Mouse (Mus musculus) lung, embryonic 15.5 days (tissue): ENCODE measurements at regions not wholly inside any gene's neighbourhood (a gene's known extent, or its start where the extent isn't known, plus 50 kb on each side); places are given as distances from the start of the nearest gene placed in this dataset.
"Not testable (repeated sequence)": the region's sequence is repeated elsewhere in the genome, so short reads cannot be mapped to it uniquely, and the experiment has no call there.

Experiments
- ATAC-seq: fragments of 200-750 bp; cut with Nextera tagmentation; 2 replicates; pipeline ENCODE4 v1.8.0; 2017; ENCODE audit warnings: moderate number of reproducible peaks, borderline replicate concordance; ENCODE audit not compliant: low FRiP score, low TSS enrichment; ENCODE audit errors: extremely low read depth
- H3K27ac ChIP-seq: fragments of 300-500 bp; sonication (generic); 2 replicates; pipeline ENCODE4 v1.5.1; 2015; ENCODE audit warnings: moderate library complexity, mild to moderate bottlenecking, inconsistent platforms
- H3K27me3 ChIP-seq: fragments of 300-500 bp; sonication (generic); 2 replicates; pipeline ENCODE4 v1.6.1; 2015; ENCODE audit warnings: inconsistent platforms
- H3K36me3 ChIP-seq: fragments of 300-500 bp; sonication (generic); 2 replicates; pipeline ENCODE4 v1.6.1; 2015; ENCODE audit warnings: inconsistent platforms
- H3K4me1 ChIP-seq: fragments of 300-500 bp; sonication (generic); 2 replicates; pipeline ENCODE4 v1.6.1; 2015; ENCODE audit warnings: inconsistent platforms
- H3K4me2 ChIP-seq: fragments of 300-500 bp; sonication (generic); 2 replicates; pipeline ENCODE4 v1.6.1; 2015; ENCODE audit warnings: inconsistent platforms, mild to moderate bottlenecking, moderate library complexity
- H3K4me3 ChIP-seq: fragments of 300-500 bp; sonication (generic); 2 replicates; pipeline ENCODE4 v1.5.1; 2015; ENCODE audit warnings: mild to moderate bottlenecking, inconsistent platforms
- H3K9ac ChIP-seq: fragments of 300-500 bp; sonication (generic); 2 replicates; pipeline ENCODE4 v1.6.1; 2015; ENCODE audit warnings: inconsistent platforms
- H3K9me3 ChIP-seq: fragments of 300-500 bp; sonication (generic); 2 replicates; pipeline ENCODE4 v1.6.1; 2016; ENCODE audit warnings: inconsistent platforms
- WGBS: fragments of 180-500 bp; shearing (Covaris S2); methylation state at CpG from one replicate; pipeline ENCODE4 v1.1.7; 2015; 5-methylcytosine and 5-hydroxymethylcytosine counted together

DNA sequence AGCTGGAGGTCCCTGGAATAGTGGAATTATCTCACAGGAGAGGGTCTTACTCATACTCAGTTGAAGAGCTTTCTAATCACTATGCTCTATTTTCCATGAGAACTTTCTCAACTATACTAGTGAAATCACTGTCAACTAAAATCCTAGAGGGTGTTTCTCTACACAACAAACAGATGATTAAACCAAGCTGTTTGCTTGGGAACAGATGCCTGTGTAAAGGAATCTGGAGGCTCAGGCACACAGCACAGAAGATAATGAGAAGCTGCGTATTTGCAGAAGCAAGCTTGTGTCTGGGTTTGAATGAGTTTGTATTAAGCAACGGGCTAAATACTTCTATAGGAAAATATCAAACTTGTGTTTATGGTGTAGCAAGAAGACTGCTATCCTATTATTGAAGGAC lies 202.9 kb upstream of the Myo3a start:
- Histone ChIP-seq H3K4me1 (no peaks in the 10 kb centered on the region), H3K4me3 (no peak overlapping the region), H3K27ac (no peak overlapping the region), H3K9ac (no peak overlapping the region), H3K4me2 (no peak overlapping the region), H3K27me3 (no peaks in the 10 kb centered on the region), H3K9me3 (no peaks in the 10 kb centered on the region), H3K36me3 (no peaks in the 10 kb centered on the region)
- no peak for ATAC-seq
- WGBS: 66% methylated on average over 2 of the region's 2 CpGs

GRCm38 (mm10) chr2:22026794-22027193 lies 200.5 kb upstream of the Myo3a start:
- Histone ChIP-seq H3K9me3 (no peaks in the 10 kb centered on the region), H3K9ac (no peak overlapping the region), H3K36me3 (no peaks in the 10 kb centered on the region), H3K27ac (no peak overlapping the region), H3K4me2 (no peak overlapping the region), H3K4me1 (no peaks in the 10 kb centered on the region), H3K4me3 (no peak overlapping the region), H3K27me3 (no peaks in the 10 kb centered on the region)
- no peak for ATAC-seq
- 75% methylated on average over 1 of the region's 1 CpGs for WGBS

DNA sequence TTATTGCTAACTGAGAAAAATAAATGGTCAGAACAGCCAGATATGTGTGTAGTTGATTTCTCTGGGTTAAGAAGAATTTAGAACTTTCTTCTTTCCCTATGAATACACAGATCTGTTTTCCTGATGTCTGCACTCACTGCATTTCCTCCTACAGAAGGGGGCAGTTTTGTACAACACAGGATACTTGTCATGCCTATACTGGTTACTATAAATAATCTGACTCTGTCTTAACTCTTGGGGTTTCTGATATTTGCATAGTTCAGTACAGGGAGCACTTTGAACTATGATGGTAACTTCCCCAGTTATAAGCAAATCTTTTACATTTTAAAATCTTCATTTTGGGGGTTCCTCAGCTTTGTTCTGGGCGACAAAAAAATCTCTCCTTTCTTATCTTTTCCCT lies 198.7 kb upstream of the Myo3a start:
- 28% methylated on average over 1 of the region's 1 CpGs for WGBS
- H3K4me2 ChIP-seq: no peak overlapping the region
- H3K9me3 ChIP-seq: no peaks in the 10 kb centered on the region
- H3K27me3 ChIP-seq: no peaks in the 10 kb centered on the region
- H3K4me1 ChIP-seq: no peaks in the 10 kb centered on the region
- no peak overlapping the region for H3K27ac ChIP-seq
- H3K9ac ChIP-seq: no peak overlapping the region
- ATAC-seq: no peak
- H3K4me3 ChIP-seq: no peak overlapping the region
- no peaks in the 10 kb centered on the region for H3K36me3 ChIP-seq

- no peak for ATAC-seq
- Histone ChIP-seq H3K36me3 (no peaks in the 10 kb centered on the region), H3K4me1 (no peaks in the 10 kb centered on the region), H3K9me3 (no peaks in the 10 kb centered on the region), H3K27ac (no peak overlapping the region), H3K9ac (no peak overlapping the region), H3K4me2 (no peak overlapping the region), H3K27me3 (no peaks in the 10 kb centered on the region), H3K4me3 (no peak overlapping the region)
- 37% methylated on average over 8 of the region's 8 CpGs for WGBS
Measured at GRCm38 (mm10) chr2:22029022-22029803, 198.1 kb upstream of the Myo3a start.

GRCm38 (mm10) chr2:22029804-22030194 lies 197.5 kb upstream of the Myo3a start:
- WGBS: 77% methylated on average over 5 of the region's 5 CpGs
- no peaks in the 10 kb centered on the region for H3K36me3 ChIP-seq
- H3K9ac ChIP-seq: no peak overlapping the region
- no peak overlapping the region for H3K4me3 ChIP-seq
- H3K9me3 ChIP-seq: no peaks in the 10 kb centered on the region
- no peak for ATAC-seq
- H3K27me3 ChIP-seq: no peaks in the 10 kb centered on the region
- no peaks in the 10 kb centered on the region for H3K4me1 ChIP-seq
- H3K27ac ChIP-seq: no peak overlapping the region
- no peak overlapping the region for H3K4me2 ChIP-seq

DNA sequence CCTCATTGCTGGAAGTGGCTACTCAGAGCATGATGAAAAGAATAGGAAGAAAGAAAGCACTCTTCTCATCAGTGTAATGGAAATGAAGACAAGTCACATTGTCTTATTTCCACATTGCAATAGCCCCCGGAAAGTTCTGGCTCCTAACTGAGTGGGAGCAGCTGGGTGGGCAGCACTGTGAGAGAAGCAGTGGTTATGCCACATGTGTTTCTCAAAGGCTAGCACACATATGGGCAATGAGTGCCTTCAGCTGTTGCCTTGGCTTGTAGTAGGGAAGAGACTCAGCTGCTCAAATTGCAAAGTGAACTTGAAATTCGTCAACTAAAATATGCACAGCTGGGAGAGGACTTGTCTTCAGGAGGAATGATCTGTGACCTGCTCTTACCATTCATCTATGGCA lies 190.5 kb upstream of the Myo3a start:
- Histone ChIP-seq H3K27me3 (no peaks in the 10 kb centered on the region), H3K27ac (no peak overlapping the region), H3K4me2 (no peak overlapping the region), H3K4me1 (no peaks in the 10 kb centered on the region), H3K4me3 (no peak overlapping the region), H3K9me3 (no peaks in the 10 kb centered on the region), H3K9ac (no peak overlapping the region), H3K36me3 (no peaks in the 10 kb centered on the region)
- 65% methylated on average over 2 of the region's 2 CpGs for WGBS
- no peak for ATAC-seq

DNA sequence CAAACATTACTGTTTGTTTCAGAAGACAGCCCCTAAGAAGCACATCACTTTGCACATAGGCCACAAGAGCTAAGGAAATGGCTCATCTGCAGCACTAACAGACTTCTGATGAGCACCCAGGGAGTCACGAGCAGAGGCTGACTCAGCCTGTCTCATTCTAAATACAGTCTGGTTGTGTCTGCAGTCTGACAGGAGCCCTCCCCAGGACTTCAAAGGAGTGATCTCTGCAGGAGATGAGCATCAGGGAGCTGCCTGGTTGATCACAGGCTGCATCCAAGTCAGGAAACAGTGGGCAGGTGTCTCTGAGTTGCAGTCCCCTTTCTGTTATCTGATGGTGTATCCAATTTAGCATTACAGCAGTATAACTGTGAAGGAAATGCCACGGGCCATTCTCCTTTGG lies 188.5 kb upstream of the Myo3a start:
- Histone ChIP-seq H3K4me1 (no peaks in the 10 kb centered on the region), H3K9me3 (no peaks in the 10 kb centered on the region), H3K36me3 (no peaks in the 10 kb centered on the region), H3K4me2 (no peak overlapping the region), H3K4me3 (no peak overlapping the region), H3K27me3 (no peaks in the 10 kb centered on the region), H3K9ac (no peak overlapping the region), H3K27ac (no peak overlapping the region)
- WGBS: 32% methylated on average over 2 of the region's 2 CpGs
- no peak for ATAC-seq

DNA sequence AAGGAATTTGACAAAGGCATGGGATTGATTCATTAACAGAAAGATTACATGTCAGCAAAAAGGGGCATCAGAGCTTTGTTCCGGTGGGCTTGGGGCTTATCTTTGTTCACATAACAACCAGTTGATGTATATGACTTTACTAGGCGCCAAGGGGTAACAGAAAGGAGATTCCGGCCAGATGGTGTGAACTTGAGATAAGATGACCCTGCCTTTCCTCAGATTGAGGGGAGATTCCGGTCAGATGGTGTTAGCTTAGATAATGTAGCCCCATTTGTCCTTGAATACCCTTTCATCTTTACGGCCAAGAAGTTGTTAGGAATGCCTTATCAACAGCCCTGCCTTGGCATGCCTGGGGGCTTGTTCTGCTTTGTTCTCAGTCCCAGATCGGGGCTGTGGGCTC lies 183.4 kb upstream of the Myo3a start:
- not testable (repeated sequence) for H3K4me3 ChIP-seq, H3K9me3 ChIP-seq
- WGBS: 51% methylated on average over 6 of the region's 6 CpGs

DNA sequence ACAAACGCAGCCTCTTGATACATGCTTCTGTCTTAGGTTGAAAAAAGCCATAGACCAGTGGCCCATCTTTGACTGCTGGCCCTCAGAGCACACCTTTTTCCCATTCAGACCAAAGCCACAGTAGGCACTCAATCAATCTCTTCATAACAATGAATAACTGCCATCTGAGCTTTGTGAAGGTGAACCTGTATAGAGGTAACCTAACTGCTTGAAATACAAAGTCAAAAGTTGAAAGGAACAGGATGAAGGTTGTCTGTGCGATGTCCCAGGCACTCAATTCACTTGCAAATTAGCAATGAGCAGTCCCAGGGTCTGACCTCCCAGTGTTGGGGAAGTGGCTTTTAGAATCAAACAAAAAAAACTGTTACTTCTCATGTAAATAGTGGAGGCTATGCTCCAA lies 182.4 kb upstream of the Myo3a start:
- WGBS: 65% methylated on average over 2 of the region's 2 CpGs
- Histone ChIP-seq H3K36me3 (no peaks in the 10 kb centered on the region), H3K27ac (no peak overlapping the region), H3K4me2 (no peak overlapping the region), H3K4me3 (no peak overlapping the region), H3K27me3 (no peaks in the 10 kb centered on the region), H3K9me3 (no peaks in the 10 kb centered on the region), H3K9ac (no peak overlapping the region), H3K4me1 (no peaks in the 10 kb centered on the region)
- ATAC-seq: no peak

More for the DNA sequence above, 183.4 kb upstream of the Myo3a start:
- not testable (repeated sequence) for H3K9ac ChIP-seq, H3K4me2 ChIP-seq, H3K27ac ChIP-seq, ATAC-seq, H3K27me3 ChIP-seq, H3K36me3 ChIP-seq, H3K4me1 ChIP-seq

GRCm38 (mm10) chr2:22047465-22047864 lies 179.8 kb upstream of the Myo3a start:
- H3K9ac ChIP-seq: no peak overlapping the region
- no peak overlapping the region for H3K4me3 ChIP-seq
- H3K27ac ChIP-seq: no peak overlapping the region
- no peaks in the 10 kb centered on the region for H3K27me3 ChIP-seq
- no peak for ATAC-seq
- H3K4me2 ChIP-seq: no peak overlapping the region
- WGBS: 82% methylated on average over 3 of the region's 3 CpGs
- H3K4me1 ChIP-seq: no peaks in the 10 kb centered on the region
- H3K36me3 ChIP-seq: no peaks in the 10 kb centered on the region
- no peaks in the 10 kb centered on the region for H3K9me3 ChIP-seq

- no peaks in the 10 kb centered on the region for H3K27me3 ChIP-seq
- H3K4me2 ChIP-seq: no peak overlapping the region
- H3K4me3 ChIP-seq: no peak overlapping the region
- ATAC-seq: no peak
- no peaks in the 10 kb centered on the region for H3K36me3 ChIP-seq
- H3K9me3 ChIP-seq: no peaks in the 10 kb centered on the region
- 79% methylated on average over 5 of the region's 5 CpGs for WGBS
- H3K4me1 ChIP-seq: no peaks in the 10 kb centered on the region
- no peak overlapping the region for H3K27ac ChIP-seq
- H3K9ac ChIP-seq: no peak overlapping the region
Measured at GRCm38 (mm10) chr2:22066535-22066934, 160.8 kb upstream of the Myo3a start.

GRCm38 (mm10) chr2:22096848-22097247 lies 130.5 kb upstream of the Myo3a start:
- no peak for ATAC-seq
- Histone ChIP-seq H3K27me3 (no peaks in the 10 kb centered on the region), H3K4me1 (no peaks in the 10 kb centered on the region), H3K9me3 (no peaks in the 10 kb centered on the region), H3K4me3 (no peak overlapping the region), H3K9ac (no peak overlapping the region), H3K36me3 (no peaks in the 10 kb centered on the region), H3K4me2 (no peak overlapping the region), H3K27ac (no peak overlapping the region)
- 69% methylated on average over 2 of the region's 2 CpGs for WGBS

DNA sequence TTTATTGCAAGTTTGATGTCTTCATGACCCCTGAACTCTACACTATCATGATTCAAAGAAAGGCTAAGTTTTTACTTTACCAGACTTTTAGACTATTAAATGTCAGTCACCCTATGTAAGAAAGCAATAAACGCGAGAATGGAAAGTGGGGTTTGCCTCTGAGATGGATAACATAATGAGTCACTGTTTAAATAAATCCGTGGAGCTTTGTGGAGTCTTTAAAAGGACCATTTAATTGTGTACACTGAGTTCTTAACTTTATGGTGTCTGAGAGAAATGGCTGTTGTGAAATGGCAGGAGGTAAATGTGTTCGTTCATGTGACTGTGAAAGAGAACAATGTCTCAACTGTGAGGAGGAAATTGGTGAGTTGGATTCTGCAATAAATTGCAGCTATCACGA lies 122.2 kb upstream of the Myo3a start:
- Histone ChIP-seq H3K27me3 (no peaks in the 10 kb centered on the region), H3K27ac (no peak overlapping the region), H3K9ac (no peak overlapping the region), H3K4me2 (no peak overlapping the region), H3K9me3 (no peaks in the 10 kb centered on the region), H3K4me3 (no peak overlapping the region), H3K36me3 (no peaks in the 10 kb centered on the region), H3K4me1 (no peaks in the 10 kb centered on the region)
- no peak for ATAC-seq
- WGBS: 20% methylated on average over 5 of the region's 5 CpGs
